Mouse (Mus musculus): ENCODE data around the gene Yars. TPM values are rescaled to one million over a fixed set of nuclear protein-coding genes. Genes with fewer than 3 reads are reported as not detected.

The Yars gene
- polyA plus RNA-seq, 1 experiment from 2014 or later: 63.0 TPM

GRCm38 (mm10) chr4:129251482-129252125 lies 62.0 kb downstream of the Yars start:
- ATAC-seq (no peak), DNase-seq (ENCODE audit: low read depth, low spot score) (no peak)

GRCm38 (mm10) chr4:129252492-129252891 lies 62.9 kb downstream of the Yars start:
- POLR2A ChIA-PET: interaction anchor here (0.8 kb wide), 1 partner anchor 36 kb away, joined by 3 read pairs; no protein-coding TSS in a partner anchor

More at GRCm38 (mm10) chr4:129251482-129252125, 62.0 kb downstream of the Yars start:
- in situ Hi-C loops (cut with MboI; ENCODE audit: low pct_unique_long_range_greater_than_20kb): no loop called here
- ChIA-PET POLR2A (no interaction called here), CTCF (no interaction called here)
- H3K27me3 ChIP-seq: no peaks in the 10 kb centered on the region
- TF ChIP-seq CTCF (IDR thresholded peaks at IDR 0.05): no peak

GRCm38 (mm10) chr4:129254571-129254970 lies 65.0 kb downstream of the Yars start:
- in situ Hi-C loops (cut with MboI; ENCODE audit: low pct_unique_long_range_greater_than_20kb): no loop called here
- ChIA-PET POLR2A (interaction anchor here (0.6 kb wide), 1 partner anchor 20 kb away, joined by 3 read pairs; no protein-coding TSS in a partner anchor), CTCF (no interaction called here)
- ATAC-seq (no peak), DNase-seq (ENCODE audit: low read depth, low spot score) (no peak)
- H3K27me3 ChIP-seq: no peaks in the 10 kb centered on the region
- TF ChIP-seq CTCF (IDR thresholded peaks at IDR 0.05): no peak

More at GRCm38 (mm10) chr4:129252492-129252891, 62.9 kb downstream of the Yars start:
- TF ChIP-seq CTCF (IDR thresholded peaks at IDR 0.05): no peak
- ATAC-seq: no peak
- CTCF ChIA-PET: no interaction called here
- in situ Hi-C loops (cut with MboI; ENCODE audit: low pct_unique_long_range_greater_than_20kb): no loop called here
- DNase-seq (ENCODE audit: low read depth, low spot score): no peak
- no peaks in the 10 kb centered on the region for H3K27me3 ChIP-seq

GRCm38 (mm10) chr4:129256450-129257380 lies 67.2 kb downstream of the Yars start:
- POLR2A ChIA-PET: interaction anchor here (1.0 kb wide), 1 partner anchor 17 kb away, joined by 3 read pairs; no protein-coding TSS in a partner anchor
- peak; percentile 83 for DNase-seq (ENCODE audit: low read depth, low spot score)

GRCm38 (mm10) chr4:129259101-129259500 lies 69.5 kb downstream of the Yars start:
- DNase-seq (ENCODE audit: low read depth, low spot score) (no peak), ATAC-seq (peak; percentile 46)
- ChIA-PET CTCF (interaction anchor here (0.6 to 2.7 kb wide), 2 partner anchors 10 to 17 kb away, joined by 3 to 8 read pairs; no protein-coding TSS in a partner anchor), POLR2A (no interaction called here)
- in situ Hi-C loops (cut with MboI; ENCODE audit: low pct_unique_long_range_greater_than_20kb): no loop called here
- no peaks in the 10 kb centered on the region for H3K27me3 ChIP-seq
- TF ChIP-seq CTCF (IDR thresholded peaks at IDR 0.05): no peak

More at GRCm38 (mm10) chr4:129256450-129257380, 67.2 kb downstream of the Yars start:
- no peak for TF ChIP-seq CTCF (IDR thresholded peaks at IDR 0.05)
- in situ Hi-C loops (cut with MboI; ENCODE audit: low pct_unique_long_range_greater_than_20kb): no loop called here
- no peaks in the 10 kb centered on the region for H3K27me3 ChIP-seq
- peak; percentile 40 for ATAC-seq
- CTCF ChIA-PET: interaction anchor here (1.2 to 1.3 kb wide), 2 partner anchors 30 to 78 kb away, joined by 3 to 4 read pairs; no protein-coding TSS in a partner anchor

GRCm38 (mm10) chr4:129260678-129261077 lies 71.1 kb downstream of the Yars start:
- DNase-seq (ENCODE audit: low read depth, low spot score): no peak

GRCm38 (mm10) chr4:129261196-129261595 lies 71.6 kb downstream of the Yars start, which contains the start of gene C77080:
TSS of gene C77080 (minus strand) at chr4:129261404.
- no peak for ATAC-seq

More at GRCm38 (mm10) chr4:129260678-129261077, 71.1 kb downstream of the Yars start:
- no peak for ATAC-seq
- ChIA-PET CTCF (interaction anchor here (0.7 to 2.7 kb wide), 2 partner anchors 16 to 32 kb away, joined by 3 to 8 read pairs; no protein-coding TSS in a partner anchor), POLR2A (interaction anchor here (1.1 kb wide), 1 partner anchor 15 kb away, joined by 3 read pairs; no protein-coding TSS in a partner anchor)
- H3K27me3 ChIP-seq: no peaks in the 10 kb centered on the region
- no peak for TF ChIP-seq CTCF (IDR thresholded peaks at IDR 0.05)
- in situ Hi-C loops (cut with MboI; ENCODE audit: low pct_unique_long_range_greater_than_20kb): no loop called here

GRCm38 (mm10) chr4:129263225-129264021 lies 73.9 kb downstream of the Yars start:
- no peaks in the 10 kb centered on the region for H3K27me3 ChIP-seq
- TF ChIP-seq CTCF (IDR thresholded peaks at IDR 0.05): no peak
- ChIA-PET POLR2A (interaction anchor here (1.3 kb wide), 1 partner anchor 20 kb away, joined by 3 read pairs; no protein-coding TSS in a partner anchor), CTCF (interaction anchor here (1.7 kb wide), 1 partner anchor 9 kb away, joined by 3 read pairs; no protein-coding TSS in a partner anchor)
- peak; percentile 68 for ATAC-seq
- DNase-seq (ENCODE audit: low read depth, low spot score): no peak
- in situ Hi-C loops (cut with MboI; ENCODE audit: low pct_unique_long_range_greater_than_20kb): no loop called here

More at GRCm38 (mm10) chr4:129261196-129261595, 71.6 kb downstream of the Yars start, which contains the start of gene C77080:
- in situ Hi-C loops (cut with MboI; ENCODE audit: low pct_unique_long_range_greater_than_20kb): no loop called here
- CTCF ChIA-PET: interaction anchor here (0.7 to 2.7 kb wide), 2 partner anchors 15 to 33 kb away, joined by 3 to 8 read pairs; no protein-coding TSS in a partner anchor
- H3K27me3 ChIP-seq: no peaks in the 10 kb centered on the region
- no peak for DNase-seq (ENCODE audit: low read depth, low spot score)
- TF ChIP-seq CTCF (IDR thresholded peaks at IDR 0.05): no peak
- POLR2A ChIA-PET: interaction anchor here (1.1 kb wide), 1 partner anchor 16 kb away, joined by 3 read pairs; no protein-coding TSS in a partner anchor

- POLR2A ChIA-PET: no interaction called here
- in situ Hi-C loops (cut with MboI; ENCODE audit: low pct_unique_long_range_greater_than_20kb): no loop called here
- no peak for TF ChIP-seq CTCF (IDR thresholded peaks at IDR 0.05)
Measured at GRCm38 (mm10) chr4:129266191-129266590, 76.6 kb downstream of the Yars start.

More at GRCm38 (mm10) chr4:129266191-129266590, 76.6 kb downstream of the Yars start:
- ATAC-seq (no peak), DNase-seq (ENCODE audit: low read depth, low spot score) (no peak)
- CTCF ChIA-PET: interaction anchor here (0.6 kb wide), 1 partner anchor 11 kb away, joined by 4 read pairs; no protein-coding TSS in a partner anchor
- H3K27me3 ChIP-seq: no peaks in the 10 kb centered on the region
